Mouse (Mus musculus) bone marrow, adult 2 months (tissue): ENCODE measurements at regions not wholly inside any gene's neighbourhood (a gene's known extent, or its start where the extent isn't known, plus 50 kb on each side); places are given as distances from the start of the nearest gene placed in this dataset.

ENCODE experiments used
- CTCF ChIP-seq: fragments of 200-500 bp; IDR thresholded peaks from 2 replicates; pipeline ENCODE4 v1.5.1; 2011; ENCODE audit warnings: low read length, control low read depth; ENCODE audit not compliant: control insufficient read depth, insufficient read depth
- POLR2A ChIP-seq: fragments of 200-500 bp; IDR thresholded peaks from 2 replicates; pipeline ENCODE4 v1.6.1; 2011; ENCODE audit warnings: low read depth, mild to moderate bottlenecking, control low read depth, low read length, borderline replicate concordance; ENCODE audit not compliant: control insufficient read depth

DNA sequence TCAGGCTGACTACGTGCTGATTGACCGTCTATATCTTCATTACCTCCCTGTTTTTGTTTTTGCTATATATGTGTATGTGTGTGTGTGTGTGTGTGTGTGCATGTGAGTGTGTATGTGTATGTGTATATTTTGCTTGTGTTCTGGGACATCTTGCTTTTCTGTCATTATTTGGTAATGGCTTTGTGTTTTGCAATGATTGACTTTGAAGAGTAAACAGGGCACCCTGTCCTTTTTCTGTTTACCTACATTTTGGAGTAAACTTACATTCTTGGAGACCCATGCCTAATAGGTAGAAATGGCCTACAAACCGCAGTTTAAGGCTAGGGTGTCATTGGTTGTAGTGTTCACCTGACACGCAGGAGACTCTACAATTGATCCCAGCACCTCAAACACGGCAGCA, 177.5 kb upstream of the Tmem72 start:
- no peak for TF ChIP-seq CTCF
- TF ChIP-seq POLR2A, result no peak
